ENCODE assay signal across 18 mouse cellular contexts in genomic region chr4:148385269-148385668, GRCm38 (mm10). TPM values are rescaled to one million over a fixed set of nuclear protein-coding genes. Genes with fewer than 3 reads are reported as not detected.
DNase-seq lines count a peak whose midpoint lies in the region; ATAC-seq and TF ChIP-seq lines count a peak whose summit lies in the region.
"Had no signal": no experiment of that assay in that cellular context is flagged by ENCODE, and none has a peak within 500 bp of the region (broad histone marks: within the 10 kb centered on the region; RNA-seq: fewer than 3 reads in every experiment).

No protein-coding gene starts in this region.

- peak overlapping the region; percentile 96 for H3K27ac ChIP-seq in layer of hippocampus, adult 2 months
- peak overlapping the region; percentile 80 for H3K27ac ChIP-seq in forebrain, embryonic 15.5 days (replicated peaks)
- peak overlapping the region; percentile 73 for H3K27ac ChIP-seq in hindbrain, embryonic 15.5 days (replicated peaks)
- H3K27ac ChIP-seq in midbrain, embryonic 15.5 days: peak overlapping the region; percentile 76
- H3K27ac ChIP-seq in stomach, postnatal 0 days (replicated peaks): no peak overlapping the region
- H3K27ac ChIP-seq: heart, embryonic 10.5 days; intestine, embryonic 15.5 days; kidney, postnatal 0 days had no signal

- H3K4me3 ChIP-seq in layer of hippocampus, adult 2 months: no peak overlapping the region
- H3K4me3 ChIP-seq in forebrain, embryonic 15.5 days: no peak overlapping the region
- no peak overlapping the region for H3K4me3 ChIP-seq in hindbrain, embryonic 15.5 days
- no peak overlapping the region for H3K4me3 ChIP-seq in midbrain, embryonic 15.5 days
- no peak overlapping the region for H3K4me3 ChIP-seq in stomach, postnatal 0 days (ENCODE audit: low read depth, low read length)
- H3K4me3 ChIP-seq: heart, embryonic 10.5 days; intestine, embryonic 15.5 days had no signal

- H3K9ac ChIP-seq in forebrain, embryonic 15.5 days (replicated peaks): no peak overlapping the region
- no peak overlapping the region for H3K9ac ChIP-seq in hindbrain, embryonic 15.5 days
- no peak overlapping the region for H3K9ac ChIP-seq in midbrain, embryonic 15.5 days
- H3K9ac ChIP-seq in stomach, postnatal 0 days (ENCODE audit: low read length): no peak overlapping the region
- H3K9ac ChIP-seq: intestine, embryonic 15.5 days; liver, postnatal 0 days had no signal

- no peaks in the 10 kb centered on the region for H3K36me3 ChIP-seq in forebrain, embryonic 15.5 days
- no peaks in the 10 kb centered on the region for H3K36me3 ChIP-seq in hindbrain, embryonic 15.5 days
- H3K36me3 ChIP-seq in midbrain, embryonic 15.5 days (replicated peaks): no peaks in the 10 kb centered on the region
- H3K36me3 ChIP-seq in stomach, postnatal 0 days (ENCODE audit: control insufficient read depth, insufficient read depth, low read length): no peaks in the 10 kb centered on the region
- H3K36me3 ChIP-seq: heart, embryonic 10.5 days; intestine, embryonic 15.5 days had no signal

- peaks cover 32% of the 10 kb centered on the region for H3K4me1 ChIP-seq in forebrain, embryonic 15.5 days
- H3K4me1 ChIP-seq in hindbrain, embryonic 15.5 days (replicated peaks): peaks cover 29% of the 10 kb centered on the region
- peaks cover 23% of the 10 kb centered on the region for H3K4me1 ChIP-seq in midbrain, embryonic 15.5 days
- H3K4me1 ChIP-seq in stomach, postnatal 0 days (replicated peaks; ENCODE audit: control insufficient read depth, insufficient read depth): no peaks in the 10 kb centered on the region
- H3K4me1 ChIP-seq: heart, embryonic 10.5 days; intestine, embryonic 15.5 days had no signal

- TF ChIP-seq CTCF in layer of hippocampus, adult 2 months (conservative IDR thresholded peaks at IDR 0.05): no peak
- TF ChIP-seq CTCF in stomach, postnatal 0 days (IDR thresholded peaks at IDR 0.05; ENCODE audit: low read depth): no peak

- ATAC-seq in forebrain, embryonic 15.5 days (replicated peaks): no peak
- ATAC-seq in hindbrain, embryonic 15.5 days (ENCODE audit: low FRiP score, low read depth): no peak
- ATAC-seq in midbrain, embryonic 15.5 days (replicated peaks): no peak
- ATAC-seq in stomach, postnatal 0 days (ENCODE audit: low FRiP score, low TSS enrichment): no peak
- ATAC-seq: intestine, embryonic 15.5 days; liver, postnatal 0 days had no signal

- DNase-seq in layer of hippocampus, adult 2 months (ENCODE audit: low spot score in 2 of 2): no peak
- no peak for DNase-seq in layer of hippocampus, adult 18-20 months (ENCODE audit: low spot score in 2 of 2)
- DNase-seq in stomach, postnatal 0 days (ENCODE audit: low spot score): no peak
- DNase-seq in thymus, postnatal 10 days (ENCODE audit: low spot score in 2 of 2): no peak
- DNase-seq in kidney, postnatal 4 days: no peak
- DNase-seq: adrenal gland, adult 8-10 months; gastrocnemius, postnatal 36 days; heart, postnatal 14 days; liver; liver, postnatal 0 days; lung, postnatal 36 days; thymus, adult 2 months had no signal

- no peaks in the 10 kb centered on the region for H3K27me3 ChIP-seq in forebrain, embryonic 15.5 days
- no peaks in the 10 kb centered on the region for H3K27me3 ChIP-seq in hindbrain, embryonic 15.5 days
- H3K27me3 ChIP-seq in midbrain, embryonic 15.5 days (replicated peaks): no peaks in the 10 kb centered on the region
- H3K27me3 ChIP-seq in stomach, postnatal 0 days (ENCODE audit: control insufficient read depth, insufficient read depth, low read length): no peaks in the 10 kb centered on the region
- H3K27me3 ChIP-seq: intestine, embryonic 15.5 days had no signal

- TF ChIP-seq EP300 in stomach, postnatal 0 days (optimal IDR thresholded peaks at IDR 0.05): no peak

- WGBS in forebrain, embryonic 15.5 days: 56% methylated on average over 7 of the region's 7 CpGs
- 39% methylated on average over 7 of the region's 7 CpGs for WGBS in hindbrain, embryonic 15.5 days
- WGBS in midbrain, embryonic 15.5 days: 42% methylated on average over 7 of the region's 7 CpGs
- WGBS in stomach, postnatal 0 days: 82% methylated on average over 7 of the region's 7 CpGs

- H3K9me3 ChIP-seq in forebrain, embryonic 15.5 days: no peaks in the 10 kb centered on the region
- H3K9me3 ChIP-seq in hindbrain, embryonic 15.5 days: no peaks in the 10 kb centered on the region
- H3K9me3 ChIP-seq in midbrain, embryonic 15.5 days: no peaks in the 10 kb centered on the region
- H3K9me3 ChIP-seq in stomach, postnatal 0 days (ENCODE audit: control insufficient read depth, low read length): no peaks in the 10 kb centered on the region
- H3K9me3 ChIP-seq: heart, embryonic 10.5 days; intestine, embryonic 15.5 days had no signal

- H3K4me2 ChIP-seq in forebrain, embryonic 15.5 days (replicated peaks): no peak overlapping the region
- H3K4me2 ChIP-seq in hindbrain, embryonic 15.5 days: no peak overlapping the region
- no peak overlapping the region for H3K4me2 ChIP-seq in midbrain, embryonic 15.5 days
- H3K4me2 ChIP-seq in stomach, postnatal 0 days (replicated peaks; ENCODE audit: low read depth): no peak overlapping the region
- H3K4me2 ChIP-seq: intestine, embryonic 15.5 days had no signal

RNA-seq across cellular contexts. Expression of gene Ubiad1, which starts 59.3 kb away (rescaled TPM):
- 1 to 10 TPM; 8.1 to 8.7 TPM for total RNA-seq in layer of hippocampus, adult 2 months (2021)
- 1 to 10 TPM; 7.5 to 8.5 TPM for total RNA-seq in layer of hippocampus, adult 18-20 months (2021)
- polyA plus RNA-seq in forebrain, embryonic 15.5 days (2015; fragmentation: Nextera tagmentation; extraction: Ambion mirVana): 18.4 and 19.0 TPM in 2 replicates
- polyA plus RNA-seq in hindbrain, embryonic 15.5 days (2015; fragmentation: Nextera tagmentation; extraction: Ambion mirVana): 18.4 and 20.2 TPM in 2 replicates
- 22.1 and 23.3 TPM in 2 replicates for polyA plus RNA-seq in midbrain, embryonic 15.5 days (2015; fragmentation: Nextera tagmentation; extraction: Ambion mirVana)
- 9.5 and 10.3 TPM in 2 replicates for polyA plus RNA-seq in stomach, postnatal 0 days (2015; fragmentation: Nextera tagmentation; extraction: Ambion mirVana)
